Mouse (Mus musculus): ENCODE data around the gene Abca16. TPM values are rescaled to one million over a fixed set of nuclear protein-coding genes. Genes with fewer than 3 reads are reported as not detected.

Abca16 gene
- not detected in 2 replicates for polyA plus RNA-seq (2014; fragmentation: Nextera tagmentation; extraction: Ambion mirVana)

GRCm38 (mm10) chr7:120409447-120409846 is at the start of gene Abca16:
TSS of gene Abca16 (plus strand) at chr7:120409647.
- no peaks in the 10 kb centered on the region for H3K27me3 ChIP-seq (ENCODE audit: control insufficient read depth, insufficient read depth, low read length)
- H3K9me3 ChIP-seq (replicated peaks; ENCODE audit: control insufficient read depth, low read length): no peaks in the 10 kb centered on the region
- H3K4me2 ChIP-seq: no peak within 1 kb of the TSS
- no peak within 1 kb of the TSS for H3K9ac ChIP-seq (ENCODE audit: low read depth, low read length)
- H3K4me3 ChIP-seq (ENCODE audit: low read depth, low read length): no peak within 1 kb of the TSS
- no peaks in the 10 kb centered on the region for H3K36me3 ChIP-seq (ENCODE audit: control insufficient read depth, insufficient read depth, low read length)
- H3K27ac ChIP-seq (ENCODE audit: low read depth, low read length): no peak within 1 kb of the TSS
- no peaks in the 10 kb centered on the region for H3K4me1 ChIP-seq (ENCODE audit: control insufficient read depth, insufficient read depth, low read length)
- no peak for ATAC-seq (replicated peaks; ENCODE audit: insufficient number of reproducible peaks, low FRiP score, low TSS enrichment)
- 77% methylated on average over 10 of the region's 10 CpGs for WGBS (ENCODE audit: insufficient replicate concordance)

- Histone ChIP-seq H3K4me1 (ENCODE audit: control insufficient read depth, insufficient read depth, low read length) (no peaks in the 10 kb centered on the region), H3K4me3 (ENCODE audit: low read depth, low read length) (no peak overlapping the region), H3K36me3 (ENCODE audit: control insufficient read depth, insufficient read depth, low read length) (no peaks in the 10 kb centered on the region), H3K27me3 (ENCODE audit: control insufficient read depth, insufficient read depth, low read length) (no peaks in the 10 kb centered on the region), H3K9ac (ENCODE audit: low read depth, low read length) (no peak overlapping the region), H3K9me3 (replicated peaks; ENCODE audit: control insufficient read depth, low read length) (no peaks in the 10 kb centered on the region), H3K4me2 (no peak overlapping the region), H3K27ac (ENCODE audit: low read depth, low read length) (no peak overlapping the region)
- WGBS (ENCODE audit: insufficient replicate concordance): 42% methylated on average over 13 of the region's 13 CpGs
- no peak for ATAC-seq (replicated peaks; ENCODE audit: insufficient number of reproducible peaks, low FRiP score, low TSS enrichment)
Measured at GRCm38 (mm10) chr7:120361159-120361558, 48.3 kb upstream of the Abca16 start.

DNA sequence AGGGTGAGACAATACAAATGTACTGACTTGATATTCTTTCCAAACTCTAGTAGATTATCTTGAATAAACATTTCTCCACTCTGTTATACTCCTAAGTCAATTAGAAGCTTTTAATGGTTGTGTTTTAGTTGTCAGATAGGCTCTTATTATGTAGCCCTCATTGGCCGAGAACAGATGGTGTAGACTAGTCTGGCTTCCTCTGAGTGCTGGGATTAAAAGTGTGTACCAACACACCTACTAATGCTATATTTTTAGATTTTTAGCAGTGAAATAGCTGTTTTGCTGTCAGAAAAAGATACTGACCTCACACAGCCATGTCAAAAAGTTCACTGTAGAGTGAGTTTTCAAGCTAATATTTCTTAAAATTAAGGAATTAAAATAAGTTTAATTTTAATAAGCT is 2.9 kb downstream of the Abca16 start:
- Histone ChIP-seq H3K4me3 (ENCODE audit: low read depth, low read length) (no peak overlapping the region), H3K9ac (ENCODE audit: low read depth, low read length) (no peak overlapping the region)
- 79% methylated on average over 1 of the region's 1 CpGs for WGBS (ENCODE audit: insufficient replicate concordance)

DNA sequence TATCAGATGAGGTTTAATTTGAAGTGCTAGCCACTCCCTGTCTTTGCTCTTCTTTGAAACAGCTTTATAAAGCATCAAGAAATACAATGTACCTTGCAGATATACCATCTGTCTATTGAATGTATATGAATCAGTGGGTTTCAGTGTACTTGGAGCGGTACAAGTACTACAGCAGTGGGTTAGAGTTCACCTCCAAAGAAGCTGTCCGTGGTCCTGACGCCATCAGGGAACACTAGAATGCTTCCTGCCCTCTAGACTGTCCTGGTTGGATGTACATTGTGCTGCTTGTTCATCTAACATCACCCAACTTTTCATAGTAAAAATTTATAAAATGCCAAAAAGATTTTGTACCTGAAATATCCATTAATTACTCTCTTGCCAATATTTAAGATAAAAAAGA is 17.2 kb downstream of the Abca16 start:
- H3K27ac ChIP-seq (ENCODE audit: low read depth, low read length): no peak overlapping the region
- no peaks in the 10 kb centered on the region for H3K4me1 ChIP-seq (ENCODE audit: control insufficient read depth, insufficient read depth, low read length)
- 26% methylated on average over 3 of the region's 3 CpGs for WGBS (ENCODE audit: insufficient replicate concordance)
- H3K9me3 ChIP-seq (replicated peaks; ENCODE audit: control insufficient read depth, low read length): no peaks in the 10 kb centered on the region
- no peak for ATAC-seq (replicated peaks; ENCODE audit: insufficient number of reproducible peaks, low FRiP score, low TSS enrichment)
- H3K4me3 ChIP-seq (ENCODE audit: low read depth, low read length): no peak overlapping the region
- H3K4me2 ChIP-seq: no peak overlapping the region
- no peaks in the 10 kb centered on the region for H3K27me3 ChIP-seq (ENCODE audit: control insufficient read depth, insufficient read depth, low read length)
- H3K36me3 ChIP-seq (ENCODE audit: control insufficient read depth, insufficient read depth, low read length): no peaks in the 10 kb centered on the region
- H3K9ac ChIP-seq (ENCODE audit: low read depth, low read length): no peak overlapping the region

More for the DNA sequence above, 2.9 kb downstream of the Abca16 start:
- H3K27ac ChIP-seq (ENCODE audit: low read depth, low read length): no peak overlapping the region
- ATAC-seq (replicated peaks; ENCODE audit: insufficient number of reproducible peaks, low FRiP score, low TSS enrichment): no peak
- no peaks in the 10 kb centered on the region for H3K36me3 ChIP-seq (ENCODE audit: control insufficient read depth, insufficient read depth, low read length)
- H3K4me2 ChIP-seq: no peak overlapping the region
- H3K9me3 ChIP-seq (replicated peaks; ENCODE audit: control insufficient read depth, low read length): no peaks in the 10 kb centered on the region
- H3K4me1 ChIP-seq (ENCODE audit: control insufficient read depth, insufficient read depth, low read length): no peaks in the 10 kb centered on the region
- no peaks in the 10 kb centered on the region for H3K27me3 ChIP-seq (ENCODE audit: control insufficient read depth, insufficient read depth, low read length)

DNA sequence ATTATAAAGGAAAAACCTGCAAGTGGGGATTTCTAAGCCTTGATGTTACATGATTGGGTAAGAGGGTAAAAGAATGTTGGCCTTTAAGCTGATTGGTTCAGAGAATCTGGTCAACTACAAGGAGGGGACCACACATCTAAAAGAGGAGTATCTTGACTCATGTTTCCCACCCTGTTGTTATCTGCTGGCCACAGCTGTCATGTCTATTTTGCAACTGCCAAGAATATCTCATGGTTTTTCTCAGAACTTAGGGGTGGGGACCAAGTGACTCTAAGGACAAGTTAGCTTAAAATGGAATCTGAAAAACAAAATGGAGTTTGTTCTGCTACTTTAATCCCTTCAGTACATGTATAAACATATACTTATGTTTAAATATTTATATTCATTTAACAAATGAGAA is 22.0 kb downstream of the Abca16 start:
- H3K27me3 ChIP-seq (ENCODE audit: control insufficient read depth, insufficient read depth, low read length): no peaks in the 10 kb centered on the region
- H3K4me3 ChIP-seq (ENCODE audit: low read depth, low read length): no peak overlapping the region
- H3K9me3 ChIP-seq (replicated peaks; ENCODE audit: control insufficient read depth, low read length): no peaks in the 10 kb centered on the region
- H3K36me3 ChIP-seq (ENCODE audit: control insufficient read depth, insufficient read depth, low read length): no peaks in the 10 kb centered on the region
- H3K9ac ChIP-seq (ENCODE audit: low read depth, low read length): no peak overlapping the region
- no peak overlapping the region for H3K4me2 ChIP-seq
- no peaks in the 10 kb centered on the region for H3K4me1 ChIP-seq (ENCODE audit: control insufficient read depth, insufficient read depth, low read length)
- no peak overlapping the region for H3K27ac ChIP-seq (ENCODE audit: low read depth, low read length)
- peak; percentile 92 for ATAC-seq (replicated peaks; ENCODE audit: insufficient number of reproducible peaks, low FRiP score, low TSS enrichment)

DNA sequence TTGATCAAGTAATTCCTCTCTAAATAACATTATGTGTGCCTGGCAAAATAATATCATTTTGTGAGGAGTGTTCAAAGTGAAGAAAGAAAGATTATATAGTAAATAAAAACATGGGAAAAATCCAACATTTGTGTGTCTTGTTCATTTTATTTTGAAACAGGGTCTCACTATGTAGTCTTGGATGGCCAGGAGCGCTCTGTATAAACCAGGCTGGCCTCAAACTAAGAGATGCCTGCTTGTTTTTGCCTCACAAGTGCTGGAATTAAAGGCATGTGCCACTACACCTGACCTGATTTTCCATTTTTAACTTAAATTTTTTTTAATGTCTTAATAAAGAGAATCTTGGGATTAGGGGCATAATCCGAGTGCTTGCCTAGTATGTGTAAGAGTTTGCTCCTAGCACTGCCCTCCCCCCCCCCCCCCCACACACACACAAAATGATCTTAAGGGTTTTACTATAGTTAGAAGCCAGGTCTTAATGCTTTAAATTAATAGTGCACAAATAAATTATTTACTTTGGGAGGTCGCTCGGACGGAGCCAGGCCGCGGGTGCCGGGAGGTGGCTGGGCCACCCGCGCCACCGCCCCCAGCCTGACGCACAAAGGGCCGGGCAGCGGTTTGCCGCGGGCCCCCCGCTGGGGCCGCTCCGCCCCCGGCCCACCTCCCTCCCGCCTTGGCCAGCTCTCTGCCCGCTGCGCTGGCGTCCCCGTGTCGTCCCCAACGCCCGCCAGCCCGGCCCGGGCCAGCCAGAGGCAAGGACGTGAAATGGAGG is 94.6 kb downstream of the Abca16 start:
- H3K9ac ChIP-seq (ENCODE audit: low read depth, low read length): peak overlapping the region; percentile 63
- ATAC-seq (replicated peaks; ENCODE audit: insufficient number of reproducible peaks, low FRiP score, low TSS enrichment): no peak; the same call in 1 of the 2 replicates
- H3K4me3 ChIP-seq (ENCODE audit: low read depth, low read length): peak overlapping the region; percentile 45
- H3K9me3 ChIP-seq (replicated peaks; ENCODE audit: control insufficient read depth, low read length): no peaks in the 10 kb centered on the region
- H3K4me2 ChIP-seq: peak overlapping the region; percentile 85
- whole genome bisulfite sequencing (ENCODE audit: insufficient replicate concordance): 11% methylated on average over 31 of the region's 31 CpGs
- no peak overlapping the region for H3K27ac ChIP-seq (ENCODE audit: low read depth, low read length)
- H3K27me3 ChIP-seq (ENCODE audit: control insufficient read depth, insufficient read depth, low read length): no peaks in the 10 kb centered on the region
- no peaks in the 10 kb centered on the region for H3K36me3 ChIP-seq (ENCODE audit: control insufficient read depth, insufficient read depth, low read length)
- H3K4me1 ChIP-seq (ENCODE audit: control insufficient read depth, insufficient read depth, low read length): no peaks in the 10 kb centered on the region

DNA sequence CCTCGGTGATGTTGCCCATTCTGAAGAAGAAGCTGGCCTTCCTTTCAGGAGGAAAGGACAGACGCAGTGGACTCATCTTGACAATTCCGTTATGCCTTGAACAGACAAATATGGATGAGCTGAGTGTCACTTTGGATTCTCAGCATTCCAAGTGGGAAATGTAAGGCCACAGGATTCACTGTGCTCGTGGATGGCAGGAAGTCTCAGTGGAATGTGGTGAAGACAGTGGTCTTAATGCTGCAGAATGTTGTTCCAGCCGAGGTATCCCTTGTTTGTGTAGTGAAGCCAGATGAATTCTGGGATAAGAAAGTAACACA is 95.2 kb downstream of the Abca16 start:
- peak overlapping the region; percentile 63 for H3K9ac ChIP-seq (ENCODE audit: low read depth, low read length)
- WGBS (ENCODE audit: insufficient replicate concordance): 22% methylated on average over 5 of the region's 5 CpGs
- H3K4me1 ChIP-seq (ENCODE audit: control insufficient read depth, insufficient read depth, low read length): no peaks in the 10 kb centered on the region
- peak overlapping the region; percentile 45 for H3K4me3 ChIP-seq (ENCODE audit: low read depth, low read length)
- peak overlapping the region; percentile 85 for H3K4me2 ChIP-seq
- H3K36me3 ChIP-seq (ENCODE audit: control insufficient read depth, insufficient read depth, low read length): no peaks in the 10 kb centered on the region
- H3K9me3 ChIP-seq (replicated peaks; ENCODE audit: control insufficient read depth, low read length): no peaks in the 10 kb centered on the region
- ATAC-seq (replicated peaks; ENCODE audit: insufficient number of reproducible peaks, low FRiP score, low TSS enrichment): no peak
- no peak overlapping the region for H3K27ac ChIP-seq (ENCODE audit: low read depth, low read length)
- no peaks in the 10 kb centered on the region for H3K27me3 ChIP-seq (ENCODE audit: control insufficient read depth, insufficient read depth, low read length)

DNA sequence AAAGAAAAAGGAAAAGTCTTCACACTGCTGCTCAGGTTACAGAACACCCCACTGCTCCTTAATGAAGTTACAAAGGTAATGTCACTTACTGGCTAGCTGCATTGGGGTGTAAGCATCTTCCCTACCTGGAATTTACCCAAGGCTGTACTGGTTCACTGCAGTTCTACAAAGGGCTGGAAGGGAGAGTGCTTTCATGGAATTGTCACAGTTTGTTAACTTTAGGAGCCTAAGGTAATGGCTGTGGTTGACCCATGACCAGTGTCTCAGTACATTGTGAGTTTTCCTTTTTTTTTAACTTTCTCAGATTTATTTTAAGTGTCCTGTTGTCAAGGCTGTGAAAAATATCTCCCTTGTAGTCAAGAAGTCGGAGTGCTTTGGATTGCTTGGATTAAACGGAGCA is 125.4 kb downstream of the Abca16 start:
- ATAC-seq (replicated peaks; ENCODE audit: insufficient number of reproducible peaks, low FRiP score, low TSS enrichment): no peak
- H3K4me2 ChIP-seq: no peak overlapping the region
- H3K9ac ChIP-seq (ENCODE audit: low read depth, low read length): no peak overlapping the region
- H3K4me3 ChIP-seq (ENCODE audit: low read depth, low read length): no peak overlapping the region
- no peak overlapping the region for H3K27ac ChIP-seq (ENCODE audit: low read depth, low read length)
- H3K27me3 ChIP-seq (ENCODE audit: control insufficient read depth, insufficient read depth, low read length): no peaks in the 10 kb centered on the region
- H3K9me3 ChIP-seq (replicated peaks; ENCODE audit: control insufficient read depth, low read length): no peaks in the 10 kb centered on the region
- 71% methylated on average over 2 of the region's 2 CpGs for WGBS (ENCODE audit: insufficient replicate concordance)
- no peaks in the 10 kb centered on the region for H3K36me3 ChIP-seq (ENCODE audit: control insufficient read depth, insufficient read depth, low read length)
- H3K4me1 ChIP-seq (ENCODE audit: control insufficient read depth, insufficient read depth, low read length): no peaks in the 10 kb centered on the region

DNA sequence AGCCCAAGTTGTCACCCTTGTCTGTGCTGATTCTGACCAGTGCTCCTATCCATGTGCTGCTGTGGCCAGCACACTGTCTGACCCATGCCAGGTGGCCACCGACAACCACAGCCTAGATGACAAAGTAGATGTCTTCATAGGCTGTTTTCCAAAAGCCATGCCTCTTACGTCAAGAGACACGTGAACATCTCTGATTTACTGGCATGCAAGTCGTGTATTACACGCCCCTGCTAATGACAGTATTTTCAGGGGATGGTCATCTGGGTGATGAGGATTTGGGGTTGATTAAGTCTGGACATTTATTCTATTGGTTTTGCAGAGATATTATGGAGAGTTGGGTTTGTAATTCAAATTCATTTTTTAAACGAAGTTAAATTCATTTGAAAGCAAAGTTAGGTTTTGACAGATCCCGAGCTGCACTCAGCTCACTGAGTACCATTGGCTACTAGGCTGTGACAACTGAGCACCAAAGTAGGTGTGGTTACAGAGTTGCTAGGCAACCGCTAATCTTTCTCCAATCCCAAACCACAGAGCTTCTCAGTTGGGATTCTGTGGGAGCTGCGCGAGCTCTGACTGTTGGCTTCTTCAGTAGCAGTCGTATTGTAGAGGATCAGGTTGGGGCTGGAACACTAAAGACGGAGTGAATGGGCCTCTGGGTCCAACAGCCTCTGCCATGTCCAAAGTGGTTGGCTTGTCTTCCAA is 143.2 kb downstream of the Abca16 start:
- Histone ChIP-seq H3K27ac (ENCODE audit: low read depth, low read length) (no peak overlapping the region), H3K4me2 (no peak overlapping the region), H3K27me3 (ENCODE audit: control insufficient read depth, insufficient read depth, low read length) (no peaks in the 10 kb centered on the region), H3K4me3 (ENCODE audit: low read depth, low read length) (no peak overlapping the region), H3K9ac (ENCODE audit: low read depth, low read length) (no peak overlapping the region), H3K9me3 (replicated peaks; ENCODE audit: control insufficient read depth, low read length) (no peaks in the 10 kb centered on the region), H3K4me1 (ENCODE audit: control insufficient read depth, insufficient read depth, low read length) (no peaks in the 10 kb centered on the region), H3K36me3 (ENCODE audit: control insufficient read depth, insufficient read depth, low read length) (no peaks in the 10 kb centered on the region)
- ATAC-seq (replicated peaks; ENCODE audit: insufficient number of reproducible peaks, low FRiP score, low TSS enrichment): no peak
- WGBS (ENCODE audit: insufficient replicate concordance): 45% methylated on average over 12 of the region's 12 CpGs
